Mouse (Mus musculus) heart, adult 8-10 months (tissue): ENCODE results near the gene Slc47a2. TPM values are rescaled to one million over a fixed set of nuclear protein-coding genes. Genes with fewer than 3 reads are reported as not detected.

ENCODE experiments used
- DNase-seq: peaks from one replicate; pipeline ENCODE4 v3.0.0; 2022; ENCODE audit warnings: low spot score
- total RNA-seq, 4 experiments: library from RNA; stranded (reverse); gene quantifications; 2 replicates each; pipeline ENCODE4 v1.2.4; 2022

Slc47a2 gene
- total RNA-seq: under 1 TPM in 3 of 4 experiments, not detected in 1; 0.09 to 0.14 (median 0.13) TPM

GRCm38 (mm10) chr11:61342505-61343420 lies at the start of gene Slc47a2:
Slc47a2 (minus strand) TSS chr11:61342860.
- DNase-seq: no peak

DNA sequence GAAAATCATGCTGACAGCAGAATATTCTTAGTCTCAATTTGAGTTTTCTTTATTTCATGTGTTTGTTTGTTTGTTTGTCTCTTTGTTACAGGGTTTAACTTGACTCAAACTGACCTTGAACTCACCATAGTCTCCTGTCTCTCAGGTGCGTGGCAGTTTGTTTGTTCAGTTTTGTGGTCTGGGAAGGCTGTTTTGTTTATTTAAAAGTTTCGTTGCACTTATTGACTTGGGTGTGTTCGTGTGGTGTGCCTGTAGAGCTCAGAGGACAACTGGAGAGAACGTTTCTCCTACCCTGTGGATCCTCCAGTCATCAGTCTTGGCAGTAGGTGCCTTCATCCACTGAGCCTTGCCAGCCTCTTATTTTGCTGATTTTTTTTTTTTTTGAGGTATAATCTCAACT lies 46.3 kb upstream of the Slc47a2 start:
- no peak for DNase-seq

- peak; percentile 26 for DNase-seq
These were observed 45.4 kb upstream of the Slc47a2 start for GRCm38 (mm10) chr11:61388012-61388411.

GRCm38 (mm10) chr11:61387233-61387632 lies 44.6 kb upstream of the Slc47a2 start:
- DNase-seq: no peak

- no peak for DNase-seq
These were observed 43.1 kb upstream of the Slc47a2 start for GRCm38 (mm10) chr11:61385725-61386124.

DNA sequence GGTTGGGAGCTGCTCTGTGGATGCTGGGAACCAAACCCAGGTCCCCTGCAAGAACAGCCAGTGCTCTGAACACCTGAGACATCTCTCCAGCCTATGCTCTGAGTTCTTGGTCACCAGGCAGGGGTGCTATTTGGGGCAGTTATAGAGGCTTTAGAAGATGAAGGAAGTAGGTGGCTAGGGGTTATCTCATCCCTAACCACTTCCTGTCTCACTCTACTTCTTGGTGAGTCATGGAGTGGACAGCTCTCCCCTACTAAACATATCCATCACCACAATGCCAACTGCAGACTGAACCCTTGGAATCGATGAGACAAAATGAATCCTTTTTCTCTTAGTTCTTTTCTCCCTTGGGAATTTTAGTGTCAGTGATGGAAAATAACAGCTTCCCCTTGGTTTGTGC lies 38.6 kb upstream of the Slc47a2 start:
- no peak for DNase-seq

DNA sequence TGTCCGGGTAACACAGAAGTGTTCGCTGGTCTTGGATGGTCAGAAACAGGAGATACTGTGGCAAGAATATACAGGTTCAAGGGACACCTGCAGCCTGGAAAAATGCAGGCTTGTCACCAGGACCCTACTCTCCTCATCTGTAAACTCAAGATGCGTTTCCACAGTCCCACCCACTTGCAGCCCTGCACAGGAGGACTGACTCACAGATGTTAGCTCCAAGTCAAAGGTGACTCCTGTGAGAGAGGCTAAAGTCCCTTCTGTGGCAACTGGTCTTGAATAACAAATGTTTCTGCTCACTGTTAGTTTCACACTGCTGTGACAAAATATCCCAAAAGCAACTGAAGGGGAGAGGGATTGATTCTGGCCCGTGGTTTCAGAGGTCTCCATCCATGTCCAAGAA lies 36.0 kb upstream of the Slc47a2 start:
- DNase-seq: no peak

- no peak for DNase-seq
These were observed 35.4 kb upstream of the Slc47a2 start, which contains the start of gene Slc47a1 for GRCm38 (mm10) chr11:61377881-61378613. Slc47a1 (minus strand) TSS chr11:61378345.

GRCm38 (mm10) chr11:61368668-61369067 lies 26.0 kb upstream of the Slc47a2 start:
- no peak for DNase-seq

GRCm38 (mm10) chr11:61366517-61367273 lies 24.0 kb upstream of the Slc47a2 start:
- DNase-seq: peak; percentile 51

- DNase-seq: peak; percentile 4
These were observed 23.3 kb upstream of the Slc47a2 start for GRCm38 (mm10) chr11:61365938-61366337.

DNA sequence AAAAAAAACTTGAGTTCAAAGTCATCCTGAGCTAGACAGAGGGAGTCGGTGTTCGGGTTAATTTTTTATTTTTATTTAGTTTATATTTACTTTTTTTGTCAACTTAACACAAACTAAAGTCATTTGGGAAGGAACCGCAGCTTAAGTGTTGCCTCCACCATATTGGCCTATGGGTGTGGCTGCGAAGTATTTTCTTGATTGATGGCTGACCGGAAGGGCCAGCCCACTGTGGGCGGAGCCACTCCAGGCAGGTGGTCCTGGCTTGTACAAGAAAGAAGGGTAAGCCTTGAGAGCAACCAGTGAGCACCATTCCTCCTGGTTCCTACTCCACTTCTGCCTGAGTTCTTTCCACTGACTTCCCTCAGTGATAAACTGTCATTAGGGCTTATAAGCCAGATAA lies 21.4 kb upstream of the Slc47a2 start:
- no peak for DNase-seq

GRCm38 (mm10) chr11:61361515-61362190 lies 19.0 kb upstream of the Slc47a2 start:
- no peak for DNase-seq

DNA sequence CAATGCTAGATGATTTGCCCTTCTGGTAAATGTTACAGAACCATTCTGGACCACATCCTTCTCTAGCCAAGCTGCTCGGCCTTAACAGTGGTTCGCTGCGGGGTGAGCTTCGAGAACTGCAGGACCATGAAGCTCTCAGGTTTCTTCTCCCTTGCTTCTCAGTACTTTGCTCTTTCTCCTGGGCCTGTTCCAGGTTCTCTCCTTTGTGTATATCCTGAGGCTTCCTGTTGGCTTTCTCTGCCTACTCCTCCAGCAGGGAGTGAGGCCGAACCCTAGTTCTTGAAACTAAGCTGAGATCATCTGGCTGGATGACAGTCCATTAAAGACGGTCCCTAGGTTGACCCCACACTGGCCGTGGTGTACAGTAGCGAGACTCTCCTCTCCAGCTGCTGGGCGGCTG lies 13.9 kb upstream of the Slc47a2 start:
- no peak for DNase-seq

GRCm38 (mm10) chr11:61356111-61356510 lies 13.5 kb upstream of the Slc47a2 start:
- no peak for DNase-seq

DNA sequence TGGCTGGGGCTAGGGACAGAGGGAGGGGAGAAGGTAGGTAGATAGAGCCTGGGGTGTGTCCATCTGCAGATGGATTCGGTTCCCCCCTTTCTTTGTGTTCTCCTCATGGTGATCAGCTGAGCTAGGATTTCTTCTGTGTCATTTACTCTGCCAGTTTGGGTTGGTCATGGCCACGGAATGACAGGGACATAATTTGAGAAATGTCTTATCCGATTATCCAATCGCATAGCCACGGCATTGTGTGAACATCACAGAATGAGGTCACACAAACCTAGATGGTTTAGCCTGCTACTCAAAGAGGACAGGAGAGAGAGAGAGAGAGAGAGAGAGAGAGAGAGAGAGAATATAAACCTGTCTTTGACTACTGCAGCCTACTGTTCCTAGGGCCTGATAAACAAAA lies 12.7 kb upstream of the Slc47a2 start:
- DNase-seq: no peak

DNA sequence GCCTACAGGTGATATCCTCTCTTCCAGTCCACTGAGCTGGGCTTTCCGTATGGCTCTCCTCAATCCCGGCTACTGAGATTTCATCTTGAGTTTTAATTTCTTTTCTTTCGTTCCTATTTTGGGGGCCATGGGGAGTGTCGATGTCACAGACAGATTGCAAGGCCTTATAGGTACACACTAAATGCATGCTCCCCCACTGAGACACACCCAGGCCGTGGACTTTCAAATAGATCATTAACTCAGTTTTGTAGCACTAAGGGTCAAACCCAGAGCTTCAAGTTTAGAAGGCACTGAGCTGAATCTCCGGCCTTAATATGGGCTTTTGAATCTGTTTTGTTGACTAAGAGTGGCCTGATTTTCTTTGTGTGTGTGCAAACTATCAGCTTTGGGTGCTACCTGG lies 11.7 kb upstream of the Slc47a2 start:
- DNase-seq: no peak

GRCm38 (mm10) chr11:61353038-61353437 lies 10.4 kb upstream of the Slc47a2 start:
- DNase-seq: no peak

DNA sequence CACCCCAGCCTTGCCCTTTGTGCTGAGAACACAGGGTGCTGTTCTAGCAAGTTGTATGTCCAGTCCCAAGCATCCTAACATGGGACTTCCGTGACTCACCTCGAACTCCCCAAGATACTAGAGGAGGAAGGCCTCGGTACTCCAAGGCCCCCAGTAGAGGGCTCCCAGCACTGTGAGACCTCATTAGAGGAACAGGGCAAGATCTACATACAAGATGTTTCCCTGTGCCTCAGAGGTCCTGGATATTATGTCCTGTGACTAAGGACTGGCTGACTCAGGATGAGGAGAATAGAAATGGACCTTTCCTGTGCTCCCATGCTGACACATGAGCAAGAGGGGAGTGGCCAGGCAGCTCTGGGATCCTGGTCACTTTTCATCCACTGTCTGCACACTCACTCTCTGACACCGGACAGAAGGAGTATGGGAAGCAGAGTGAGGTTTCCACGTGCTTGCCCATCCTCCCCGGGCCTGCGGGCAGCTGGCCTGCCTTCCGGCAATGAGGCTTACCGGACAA lies 9.5 kb upstream of the Slc47a2 start:
- DNase-seq: no peak

DNA sequence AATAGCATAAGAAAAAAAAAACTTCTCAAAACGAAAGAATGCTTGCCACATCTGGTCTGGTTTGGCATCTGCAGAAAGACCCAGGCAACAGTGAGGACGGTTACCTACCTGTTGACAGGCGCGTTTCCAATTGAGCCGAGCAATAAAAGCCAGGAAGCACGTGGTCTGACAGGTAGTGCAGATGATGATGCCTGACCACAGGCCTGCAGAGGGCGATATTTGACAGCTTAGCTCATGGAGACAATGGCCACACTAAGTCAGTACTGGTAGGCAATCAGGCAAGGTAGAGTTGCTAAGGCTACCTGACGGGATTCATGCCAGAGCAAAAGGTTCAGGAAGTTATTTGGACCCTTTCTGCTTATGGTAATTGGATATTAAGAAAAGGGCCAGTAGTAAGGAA lies 6.7 kb upstream of the Slc47a2 start:
- peak; percentile 57 for DNase-seq

DNA sequence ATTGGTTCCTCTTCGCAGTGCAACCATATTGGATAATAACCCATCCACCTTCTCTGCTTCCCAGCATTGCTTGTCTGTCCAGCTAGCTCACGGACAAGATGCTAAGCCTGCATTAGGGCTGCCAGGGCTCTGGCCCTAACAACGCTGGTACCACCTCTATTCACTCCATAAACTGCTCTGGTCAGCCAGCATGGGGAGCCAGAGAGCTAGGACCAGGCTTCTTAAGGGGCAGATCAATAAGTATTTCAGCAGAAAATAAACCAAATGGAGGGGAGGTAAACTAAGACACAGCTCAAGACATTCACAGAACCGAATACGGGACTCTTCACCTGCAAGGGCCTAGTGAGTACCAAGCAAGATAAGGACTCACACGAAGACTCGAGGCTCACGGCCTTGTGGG lies 3.5 kb upstream of the Slc47a2 start:
- DNase-seq: no peak
